Comparison of ENCODE assay signal across 21 mouse cellular contexts in the genomic region with DNA sequence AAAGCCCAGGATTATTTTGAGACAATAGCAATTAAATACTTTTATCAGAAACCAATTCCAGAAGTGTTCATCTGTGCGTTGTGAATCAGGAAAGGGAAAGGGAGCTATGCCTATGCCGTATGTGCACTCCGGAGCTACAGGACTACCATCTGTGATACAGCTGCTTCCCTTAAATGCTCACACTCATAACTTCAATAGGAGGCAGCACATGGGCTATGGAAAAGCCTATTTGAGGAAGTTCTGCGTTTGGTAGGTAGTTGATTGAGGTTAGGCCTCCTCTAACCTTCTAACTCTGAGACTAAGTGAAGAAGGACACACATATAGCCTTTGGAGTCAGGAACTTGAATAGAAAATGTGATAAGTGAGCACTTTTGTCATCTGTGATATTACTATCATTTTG. TPM values are rescaled to one million over a fixed set of nuclear protein-coding genes. Genes with fewer than 3 reads are reported as not detected.
DNase-seq lines count a peak whose midpoint lies in the region; ATAC-seq and TF ChIP-seq lines count a peak whose summit lies in the region.
"Had no signal": no experiment of that assay in that cellular context is flagged by ENCODE, and none has a peak within 500 bp of the region (broad histone marks: within the 10 kb centered on the region; RNA-seq: fewer than 3 reads in every experiment).

No protein-coding gene starts in this region.

- H3K36me3 ChIP-seq in forebrain, embryonic 13.5 days (ENCODE audit: poor library complexity, severe bottlenecking): no peaks in the 10 kb centered on the region
- H3K36me3 ChIP-seq: embryonic facial prominence, embryonic 10.5 days; embryonic facial prominence, embryonic 12.5 days had no signal

- H3K4me1 ChIP-seq in forebrain, embryonic 13.5 days: no peaks in the 10 kb centered on the region
- H3K4me1 ChIP-seq: embryonic facial prominence, embryonic 10.5 days; embryonic facial prominence, embryonic 12.5 days had no signal

- H3K9me3 ChIP-seq in forebrain, embryonic 13.5 days (replicated peaks): no peaks in the 10 kb centered on the region
- H3K9me3 ChIP-seq: embryonic facial prominence, embryonic 10.5 days; embryonic facial prominence, embryonic 12.5 days had no signal

- TF ChIP-seq CTCF in left cerebral cortex, adult 2 months (IDR thresholded peaks at IDR 0.05): no peak

- intact Hi-C loops in left cerebral cortex, adult 2 months (cut with DNase I): no loop called here

- ATAC-seq in common myeloid progenitor, adult 5-6 weeks (replicated peaks; ENCODE audit: low read depth, poor library complexity, severe bottlenecking): peak; percentile 68
- peak; percentile 68 for ATAC-seq in megakaryocyte progenitor cell, adult 5-6 weeks (replicated peaks; ENCODE audit: poor library complexity)
- ATAC-seq in forebrain, embryonic 13.5 days: no peak
- ATAC-seq: activated CD4-positive, CD25-positive, alpha-beta regulatory T cell, adult 4 months; forebrain, embryonic 14.5 days; forebrain, embryonic 16.5 days had no signal

- no peaks in the 10 kb centered on the region for H3K27me3 ChIP-seq in forebrain, embryonic 13.5 days
- H3K27me3 ChIP-seq: embryonic facial prominence, embryonic 12.5 days; Patski had no signal

- H3K4me3 ChIP-seq in left cerebral cortex, adult 2 months: no peak overlapping the region
- H3K4me3 ChIP-seq in forebrain, embryonic 13.5 days: no peak overlapping the region
- H3K4me3 ChIP-seq: embryonic facial prominence, embryonic 10.5 days; embryonic facial prominence, embryonic 12.5 days had no signal

- H3K4me2 ChIP-seq in forebrain, embryonic 13.5 days: no peak overlapping the region
- H3K4me2 ChIP-seq: embryonic facial prominence, embryonic 12.5 days had no signal

- WGBS in forebrain, embryonic 13.5 days: 90% methylated on average over 4 of the region's 4 CpGs

- H3K27ac ChIP-seq in left cerebral cortex, adult 2 months: peak overlapping the region; percentile 16
- H3K27ac ChIP-seq in forebrain, embryonic 13.5 days: no peak overlapping the region
- H3K27ac ChIP-seq: embryonic facial prominence, embryonic 10.5 days; embryonic facial prominence, embryonic 12.5 days had no signal

- H3K9ac ChIP-seq in forebrain, embryonic 13.5 days: no peak overlapping the region
- H3K9ac ChIP-seq: embryonic facial prominence, embryonic 12.5 days had no signal

- no peak for DNase-seq in left cerebral cortex, adult 2 months (ENCODE audit: extremely low spot score in 1 of 2, low spot score in 2 of 2)
- no peak for DNase-seq in left cerebral cortex, adult 9 months (ENCODE audit: low spot score in 2 of 2)
- no peak for DNase-seq in embryo, embryonic 9.5 days (ENCODE audit: extremely low spot score)
- DNase-seq: adrenal gland, adult 8-10 months; adrenal gland, postnatal 14 days; adrenal gland, postnatal 36 days; cerebellum, adult 11-12 months; cerebellum, adult 2 months; cerebellum, adult 9-10 months; cerebellum, postnatal 10 days; cerebellum, postnatal 25 days; embryo, embryonic 11 days had no signal

RNA-seq across cellular contexts. Expression of gene Sept7, which starts 7.1 kb away (rescaled TPM):
- total RNA-seq in left cerebral cortex, adult 2 months (2021): 100 to 1,000 TPM; 349 to 384 TPM
- total RNA-seq in common myeloid progenitor, adult 5-6 weeks (2017): 321 and 329 TPM in 2 replicates
- 186 and 197 TPM in 2 replicates for total RNA-seq in megakaryocyte progenitor cell, adult 5-6 weeks (2015)
- 263 and 294 TPM in 2 replicates for total RNA-seq in megakaryocyte progenitor cell, adult 5-6 weeks (2017)
- polyA plus RNA-seq in forebrain, embryonic 13.5 days (2015; fragmentation: Nextera tagmentation; extraction: Ambion mirVana): 267 and 275 TPM in 2 replicates
